Mouse (Mus musculus) heart, adult 18-20 months (tissue): Measurements from ENCODE around the gene Dnajc22. TPM values are rescaled to one million over a fixed set of nuclear protein-coding genes. Genes with fewer than 3 reads are reported as not detected.

Experiments used
- DNase-seq, 2 experiments: peaks; one replicate each; pipeline ENCODE4 v3.0.0; 2021 to 2022; ENCODE audit warnings: mixed read lengths in 1 of 2
- total RNA-seq, 2 experiments: library from RNA; stranded (reverse); gene quantifications; 2 replicates each; pipeline ENCODE4 v1.2.3; 2021

Gene Dnajc22
- total RNA-seq, 2 experiments from 2014 or later = 0.37 to 1.2 TPM

DNA sequence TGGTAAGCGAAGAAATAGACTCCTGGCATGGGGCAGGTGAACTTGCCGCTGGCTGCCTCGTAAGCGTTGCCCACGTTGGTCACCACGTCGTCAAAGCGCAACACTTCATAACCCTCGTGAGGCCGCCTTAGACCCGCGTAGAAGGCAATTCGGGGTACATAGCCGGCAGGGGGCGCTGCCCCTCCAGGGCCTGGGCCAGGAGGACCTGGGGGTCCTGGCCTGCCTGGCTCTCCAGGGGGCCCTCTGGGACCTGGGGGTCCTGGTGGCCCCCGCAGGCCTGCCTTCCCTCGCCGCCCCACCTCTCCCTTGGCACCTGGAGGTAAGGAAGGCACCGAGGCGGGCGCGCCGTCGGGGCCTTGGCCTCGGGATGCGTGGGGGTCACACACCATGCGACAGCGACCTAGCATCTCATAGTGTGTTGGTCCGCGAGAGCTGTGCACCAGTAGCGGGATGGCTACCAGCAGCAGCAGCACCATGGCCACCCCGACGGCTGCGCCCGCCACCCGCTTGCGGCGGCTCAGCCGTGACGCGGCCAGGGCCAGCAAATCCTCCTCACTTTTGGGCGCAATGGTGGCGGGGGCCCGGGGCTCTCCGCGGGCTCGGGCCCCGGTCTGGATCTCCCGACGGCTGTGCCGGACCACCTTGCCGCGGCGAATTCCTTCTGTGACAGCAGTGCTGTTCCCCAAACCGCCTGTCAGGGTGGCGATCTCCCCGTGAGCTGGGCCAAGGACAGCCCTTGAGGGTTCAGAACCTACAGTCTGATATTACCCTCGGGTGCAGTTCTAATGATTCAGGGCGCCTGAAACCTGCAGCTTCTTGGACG, 5.5 kb upstream of the Dnajc22 start, which contains the start of gene C1ql4:
Gene C1ql4, minus strand, starts transcription at position 565 of the 823 bp plus-strand sequence.
- no peak for DNase-seq

GRCm38 (mm10) chr15:99088292-99088691, 4.7 kb upstream of the Dnajc22 start:
- DNase-seq = peak; percentile 68 to 81

- no peak for DNase-seq
Measured at GRCm38 (mm10) chr15:99089069-99089468, 3.9 kb upstream of the Dnajc22 start.

GRCm38 (mm10) chr15:99093291-99094258, 605 bp downstream of the Dnajc22 start:
- peak; percentile 53 to 60 for DNase-seq

DNA sequence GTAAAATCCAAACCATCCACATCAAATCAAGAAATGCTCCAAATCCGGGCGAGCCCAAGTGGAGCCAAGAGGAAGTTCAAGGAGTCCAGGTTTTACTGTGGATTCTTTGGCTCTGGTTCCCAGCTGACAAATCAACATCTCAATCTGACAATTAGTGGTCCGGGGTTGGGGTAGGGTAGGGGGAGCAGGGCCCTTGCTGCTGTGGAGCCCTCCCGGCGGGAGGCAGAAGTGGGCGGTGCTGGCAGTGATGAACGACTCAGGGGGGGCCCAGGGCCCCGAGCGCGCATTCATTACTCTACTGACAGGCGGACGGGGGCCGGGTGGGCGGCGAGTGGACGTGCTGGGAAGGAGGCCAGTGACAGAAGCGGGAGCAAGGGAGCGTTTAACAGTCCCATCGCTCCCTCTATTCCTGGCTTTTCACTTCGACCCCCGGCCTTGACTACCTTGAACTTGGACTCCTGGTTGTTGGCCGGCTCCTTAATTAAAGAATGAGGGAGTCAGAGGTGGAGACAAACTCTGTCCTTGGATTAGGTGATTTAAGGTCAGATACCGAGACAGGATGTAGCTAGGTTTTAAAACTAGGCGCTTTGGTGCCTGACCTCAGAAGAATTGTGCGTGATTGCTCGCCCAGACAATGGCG, 1.8 kb downstream of the Dnajc22 start:
- DNase-seq = no peak

DNA sequence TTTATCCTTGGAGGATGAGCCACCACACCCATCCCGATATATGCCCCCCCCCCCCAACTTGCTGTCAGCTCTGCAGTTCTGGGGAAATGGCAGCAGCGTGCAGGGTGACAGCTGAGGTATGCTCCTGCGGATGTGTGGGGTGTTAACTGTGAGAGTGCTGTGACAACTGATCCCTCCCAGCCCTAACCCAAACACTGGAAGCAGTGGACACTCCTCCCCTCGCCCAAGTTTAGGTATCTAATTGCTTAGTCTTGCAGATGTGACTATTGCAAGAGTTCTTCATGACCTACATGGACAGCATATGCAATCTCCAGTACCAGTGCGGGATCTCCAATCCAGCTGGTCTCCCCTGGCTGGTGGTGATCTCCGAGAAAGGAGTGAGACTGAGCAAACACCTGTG, 2.4 kb downstream of the Dnajc22 start:
- no peak for DNase-seq

DNA sequence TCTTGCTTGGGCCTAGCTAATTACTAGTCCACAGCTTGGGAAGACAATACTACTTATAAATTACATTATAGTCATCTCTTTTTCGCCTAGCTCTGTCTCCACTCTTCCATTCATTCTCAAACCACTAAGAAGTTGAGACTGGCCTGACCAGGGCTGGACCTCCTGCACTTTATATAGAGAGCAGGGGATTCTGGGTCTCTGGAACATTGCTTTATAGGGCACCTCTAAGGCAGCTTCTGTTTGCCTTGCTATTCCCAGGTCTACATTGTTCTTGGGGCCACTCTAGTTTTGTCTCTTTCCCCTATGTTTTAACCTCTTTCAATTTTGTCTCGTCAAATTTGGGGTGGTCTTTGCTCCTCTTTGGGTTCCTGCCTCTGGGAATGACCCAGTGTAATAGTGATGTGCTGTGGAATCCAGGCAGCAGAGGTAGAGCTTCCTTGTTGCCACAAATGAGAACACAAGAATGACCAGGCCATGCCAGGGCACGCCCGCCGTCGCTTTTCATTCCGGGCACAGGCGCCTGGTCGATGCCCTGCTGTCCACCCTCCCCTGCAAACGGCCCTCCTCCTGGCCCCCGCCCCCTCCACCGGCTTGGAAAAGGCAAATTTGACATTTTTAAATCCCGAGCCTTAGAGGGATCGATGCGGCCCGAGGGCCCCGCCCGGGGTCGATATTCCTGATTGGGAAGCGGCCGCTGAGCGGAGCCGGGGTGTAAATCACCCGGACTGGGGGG, 3.3 kb downstream of the Dnajc22 start:
- no peak for DNase-seq

DNA sequence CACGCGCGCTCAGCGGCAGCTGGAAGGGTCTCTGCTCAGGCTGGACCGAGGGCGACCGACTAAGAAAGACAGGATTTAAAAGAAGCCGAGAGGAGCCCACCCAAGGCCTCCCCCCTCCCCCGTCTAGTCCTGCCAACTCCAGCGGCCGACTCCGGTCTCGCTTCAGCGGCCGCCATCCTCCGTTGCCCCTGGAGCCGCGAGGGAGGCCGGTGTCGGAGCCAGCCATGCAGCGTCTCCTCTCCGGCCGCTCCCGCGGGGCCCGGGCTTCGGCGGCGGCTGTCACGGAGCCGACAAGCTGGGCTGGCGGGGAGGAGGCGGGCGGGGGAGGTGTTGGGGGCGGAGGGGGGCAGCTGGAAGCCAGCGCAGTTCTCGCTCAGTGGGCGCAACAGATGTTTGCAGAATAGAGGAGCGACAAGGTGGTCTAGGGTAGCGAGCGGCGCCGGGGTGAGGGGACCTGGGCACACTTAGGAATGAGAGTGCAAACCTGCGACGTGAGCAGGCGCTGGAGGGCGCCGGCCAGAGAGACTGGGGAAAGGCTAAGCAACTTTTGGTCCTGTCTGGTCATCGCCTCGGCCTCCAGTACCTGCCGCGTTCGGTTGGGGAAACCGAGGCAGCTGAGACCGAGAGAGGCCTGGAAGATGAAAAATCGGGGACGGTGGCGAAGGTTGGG, 4.0 kb downstream of the Dnajc22 start:
- no peak for DNase-seq

DNA sequence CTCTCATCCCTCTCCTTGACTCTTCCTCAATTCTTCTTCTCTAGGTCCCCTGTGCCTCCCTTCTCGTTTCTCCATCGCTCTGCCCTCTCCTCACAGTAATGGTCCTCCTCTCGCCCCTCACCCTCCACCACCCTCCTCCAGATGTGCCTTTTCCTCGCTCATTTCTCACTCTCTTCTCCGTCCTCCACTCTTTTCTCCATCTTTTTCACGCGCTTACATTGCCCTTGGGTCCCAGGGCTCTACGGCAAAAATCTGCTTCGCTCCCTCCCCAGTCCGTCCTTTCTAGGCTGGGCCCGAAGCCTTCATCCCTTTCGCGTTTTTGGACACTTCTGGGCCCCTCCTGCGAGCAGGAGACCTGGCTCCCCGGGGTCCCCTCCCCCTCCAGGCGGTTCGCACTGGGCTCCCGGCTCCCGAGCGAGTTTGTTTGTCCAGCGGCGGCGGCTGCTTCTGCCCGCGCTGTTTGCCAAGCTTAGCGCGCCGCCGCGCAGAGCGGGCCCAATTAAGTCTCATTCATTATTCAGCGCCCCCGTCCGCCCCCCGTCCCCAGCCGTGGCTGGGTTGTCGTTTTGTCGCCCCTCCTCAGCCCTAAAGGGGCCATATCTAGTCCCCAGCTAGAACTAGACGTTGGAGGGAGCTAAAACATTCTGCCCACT, 5.0 kb downstream of the Dnajc22 start:
- DNase-seq = no peak

GRCm38 (mm10) chr15:99098493-99098861, 5.5 kb downstream of the Dnajc22 start:
- DNase-seq = no peak

- peak; percentile 45 to 74 for DNase-seq
Measured at GRCm38 (mm10) chr15:99099139-99099556, 6.2 kb downstream of the Dnajc22 start.

DNA sequence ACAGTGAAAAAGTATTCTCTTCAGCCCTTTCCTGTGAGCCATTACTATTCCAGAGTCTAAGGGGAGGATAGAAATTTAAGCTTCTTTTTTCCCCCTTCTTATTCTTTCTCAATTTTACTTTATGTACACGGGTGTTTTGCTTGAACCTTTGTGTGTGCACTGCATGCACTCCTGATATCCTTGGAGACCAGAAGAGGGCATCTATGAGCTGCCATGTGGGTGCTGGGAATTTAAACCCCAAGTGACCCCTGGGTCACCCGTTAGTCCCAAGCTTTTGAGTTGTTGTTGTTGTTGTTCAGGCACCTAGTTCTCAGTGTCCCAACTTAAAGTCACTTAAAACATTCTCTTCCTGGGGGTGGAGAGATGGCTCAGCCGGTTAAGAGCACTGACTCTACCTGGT, 7.0 kb downstream of the Dnajc22 start:
- DNase-seq = no peak

- no peak for DNase-seq
Measured at GRCm38 (mm10) chr15:99105238-99105637, 12.3 kb downstream of the Dnajc22 start.

DNA sequence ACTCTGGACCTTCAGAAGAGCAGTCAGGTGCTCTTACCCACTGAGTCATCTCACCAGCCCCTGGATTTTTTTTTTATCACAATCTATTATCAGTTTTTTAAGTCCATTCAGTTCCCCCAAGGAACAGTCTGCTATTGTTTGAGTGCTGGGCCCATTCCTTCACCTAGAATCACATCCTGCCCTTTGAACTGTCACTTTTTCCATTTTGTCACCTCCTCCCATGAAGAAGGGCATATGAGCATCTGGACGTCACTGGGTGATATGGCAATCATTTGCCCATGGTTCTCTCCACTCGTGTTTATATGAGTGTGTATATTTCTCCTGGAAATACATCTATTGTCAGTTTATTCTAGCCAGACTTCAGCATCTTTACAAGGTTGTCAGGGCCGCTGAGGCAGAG, 14.9 kb downstream of the Dnajc22 start:
- DNase-seq = no peak

- DNase-seq = no peak
Measured at GRCm38 (mm10) chr15:99111139-99111538, 18.2 kb downstream of the Dnajc22 start.

DNA sequence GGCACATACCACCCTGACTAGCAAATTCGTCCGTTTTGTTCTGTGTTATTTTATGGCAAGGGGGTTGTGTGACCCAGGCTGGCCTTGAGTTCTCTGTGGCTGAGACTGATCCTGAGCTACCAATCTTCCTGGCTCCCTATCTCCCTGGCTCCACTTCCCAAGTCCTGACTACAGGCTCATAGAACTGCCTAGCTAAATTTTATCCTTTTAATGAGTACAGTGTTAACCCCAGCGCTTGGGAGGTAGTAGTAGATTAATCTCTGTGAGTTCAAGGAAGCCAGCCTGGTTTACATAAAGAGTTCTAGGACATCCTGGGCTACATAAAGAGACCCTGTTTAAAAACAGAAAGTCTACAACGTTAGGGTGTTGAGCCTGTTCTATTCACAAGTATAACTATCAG, 18.8 kb downstream of the Dnajc22 start:
- DNase-seq = no peak

GRCm38 (mm10) chr15:99112843-99113395, 19.9 kb downstream of the Dnajc22 start:
- DNase-seq = no peak

GRCm38 (mm10) chr15:99113396-99113975, 20.5 kb downstream of the Dnajc22 start:
- DNase-seq = no peak

DNA sequence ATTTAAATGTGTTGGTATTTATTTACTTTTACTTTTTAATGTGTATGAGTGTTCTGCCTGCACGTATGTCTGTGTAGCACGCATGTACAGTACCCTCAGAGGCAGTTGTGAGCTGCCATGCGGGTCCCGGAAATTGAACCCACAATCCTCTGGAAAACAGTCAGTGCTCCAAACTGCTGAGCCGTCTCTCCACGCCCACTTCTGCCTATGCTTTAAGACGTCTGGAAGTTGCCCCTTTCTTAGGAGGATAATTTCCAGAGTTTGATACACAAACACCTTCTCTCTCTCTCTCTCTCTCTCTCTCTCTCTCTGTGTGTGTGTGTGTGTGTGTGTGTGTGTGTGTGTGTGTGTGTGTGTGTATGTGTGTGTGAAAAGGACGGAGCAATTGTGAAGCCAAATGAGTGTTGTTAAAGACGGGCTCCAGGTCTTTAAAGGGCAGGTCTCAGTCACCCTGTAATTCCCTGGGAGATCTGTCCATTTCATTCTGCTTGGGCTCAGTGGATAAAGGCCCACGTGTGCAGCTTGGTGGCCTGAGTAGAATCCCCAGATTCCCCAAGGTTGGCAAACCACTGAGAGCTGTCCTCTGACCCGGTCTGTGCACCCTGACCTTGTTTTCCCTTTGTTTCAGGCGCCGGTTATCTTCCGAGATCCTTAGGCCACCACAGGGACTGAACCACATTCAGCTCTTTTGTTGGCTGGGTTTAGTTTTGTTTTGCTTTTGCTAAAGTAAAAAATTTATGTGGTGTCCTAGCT, 21.5 kb downstream of the Dnajc22 start:
- DNase-seq = no peak
